Mouse (Mus musculus): ENCODE results near the gene Serpinf1.
"Not testable (repeated sequence)": the region's sequence is repeated elsewhere in the genome, so short reads cannot be mapped to it uniquely, and the experiment has no call there.

Serpinf1 gene

DNA sequence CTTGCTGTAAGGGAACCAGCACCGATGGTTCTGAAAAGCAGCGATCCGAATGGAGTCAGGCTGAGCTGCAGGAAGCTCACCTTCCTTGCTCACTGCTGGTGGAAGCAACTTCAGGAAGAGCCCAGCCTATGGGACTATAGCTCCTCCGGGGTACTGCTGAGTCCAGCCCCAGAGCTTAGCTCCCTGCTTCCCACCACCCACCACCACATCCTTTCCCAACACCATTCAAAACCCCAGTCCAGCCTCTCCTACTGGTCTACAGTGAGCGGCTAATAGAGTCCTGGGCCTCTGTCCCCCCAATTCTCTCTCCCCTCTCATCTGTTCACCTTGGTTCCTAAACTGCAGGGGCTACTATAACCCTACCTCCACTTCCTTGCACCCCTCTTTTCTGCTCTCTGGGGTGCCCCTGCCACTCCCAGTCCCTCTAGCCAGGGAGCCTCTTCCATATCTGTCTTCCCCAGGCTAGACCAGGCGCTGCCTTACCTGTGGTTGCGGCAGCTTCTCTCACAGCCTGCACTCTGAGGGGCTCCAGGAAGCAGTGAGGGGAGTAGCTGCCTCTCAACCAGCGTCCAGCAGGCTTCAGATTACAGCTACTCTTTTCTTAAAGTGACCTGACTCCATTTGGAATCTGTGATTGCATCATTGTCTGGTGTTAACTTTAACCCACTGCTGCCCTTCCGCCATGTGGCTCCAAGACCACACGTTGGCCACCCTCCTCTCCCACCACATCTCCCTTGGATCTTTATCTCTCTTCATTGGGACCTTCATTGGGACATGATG is at the start of gene Serpinf1:
TSS of gene Serpinf1 (minus strand) at position 689 of the 780 bp plus-strand sequence.
- no peak for DNase-seq (ENCODE audit: low read depth, low spot score)

DNA sequence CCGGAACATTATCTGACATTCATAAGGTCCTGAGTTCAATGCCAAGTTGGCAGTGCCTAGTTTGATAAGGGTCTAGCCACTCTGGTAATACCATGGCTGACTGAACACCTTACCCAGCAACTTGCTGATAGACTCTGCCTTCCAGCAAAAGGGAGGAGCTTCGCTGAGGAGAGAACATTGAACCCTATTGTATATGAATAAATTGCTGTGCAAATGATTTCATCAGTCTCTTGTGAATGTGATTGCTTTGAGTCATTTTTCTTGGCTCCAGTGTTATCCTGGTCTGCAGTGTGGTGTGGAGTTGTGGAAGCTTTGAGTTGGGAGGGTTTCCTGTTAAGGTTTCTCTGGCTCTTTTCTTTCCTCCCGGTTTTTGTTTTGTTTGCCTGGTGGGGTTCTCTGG is 48.2 kb upstream of the Serpinf1 start:
- DNase-seq (ENCODE audit: low read depth, low spot score): no peak

DNA sequence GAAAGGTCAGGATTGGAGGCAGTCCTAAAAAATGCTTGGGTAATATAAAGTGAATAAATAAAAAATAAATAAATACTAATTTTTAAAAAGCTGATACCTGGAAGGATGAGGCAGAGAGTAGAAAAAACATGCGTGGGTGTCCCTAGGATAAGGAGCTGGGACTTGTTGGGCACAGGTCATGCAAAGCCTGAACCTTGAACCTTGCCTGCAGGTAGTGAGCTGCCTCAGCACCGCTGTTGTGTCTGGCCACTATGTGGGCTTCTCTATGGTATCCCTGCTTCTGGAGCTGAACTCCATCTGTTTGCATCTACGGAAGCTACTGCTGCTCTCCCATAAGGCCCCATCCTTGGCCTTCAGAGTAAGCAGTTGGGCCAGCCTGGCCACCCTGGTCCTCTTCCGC is 46.8 kb upstream of the Serpinf1 start:
- no peak for DNase-seq (ENCODE audit: low read depth, low spot score)

DNA sequence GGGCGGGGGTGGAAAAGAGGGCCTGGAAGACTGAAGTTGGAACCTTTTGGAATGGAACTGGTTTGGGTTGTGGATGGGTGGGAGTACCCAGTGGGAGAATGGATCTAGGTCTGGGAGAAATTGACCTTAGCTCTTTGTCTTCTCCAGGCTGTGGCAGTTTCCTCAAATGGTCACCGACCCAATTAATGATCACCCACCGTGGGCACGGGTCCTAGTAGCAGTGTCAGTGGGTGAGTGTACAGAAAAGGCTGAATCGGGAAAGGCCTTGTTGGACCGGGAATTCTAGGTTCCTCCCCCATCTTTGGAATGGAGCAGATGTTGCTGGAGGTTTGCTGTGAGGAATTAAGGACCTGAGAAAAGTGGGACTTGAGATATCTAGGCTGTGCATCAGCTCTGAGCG is 45.9 kb upstream of the Serpinf1 start:
- no peak for DNase-seq (ENCODE audit: low read depth, low spot score)

DNA sequence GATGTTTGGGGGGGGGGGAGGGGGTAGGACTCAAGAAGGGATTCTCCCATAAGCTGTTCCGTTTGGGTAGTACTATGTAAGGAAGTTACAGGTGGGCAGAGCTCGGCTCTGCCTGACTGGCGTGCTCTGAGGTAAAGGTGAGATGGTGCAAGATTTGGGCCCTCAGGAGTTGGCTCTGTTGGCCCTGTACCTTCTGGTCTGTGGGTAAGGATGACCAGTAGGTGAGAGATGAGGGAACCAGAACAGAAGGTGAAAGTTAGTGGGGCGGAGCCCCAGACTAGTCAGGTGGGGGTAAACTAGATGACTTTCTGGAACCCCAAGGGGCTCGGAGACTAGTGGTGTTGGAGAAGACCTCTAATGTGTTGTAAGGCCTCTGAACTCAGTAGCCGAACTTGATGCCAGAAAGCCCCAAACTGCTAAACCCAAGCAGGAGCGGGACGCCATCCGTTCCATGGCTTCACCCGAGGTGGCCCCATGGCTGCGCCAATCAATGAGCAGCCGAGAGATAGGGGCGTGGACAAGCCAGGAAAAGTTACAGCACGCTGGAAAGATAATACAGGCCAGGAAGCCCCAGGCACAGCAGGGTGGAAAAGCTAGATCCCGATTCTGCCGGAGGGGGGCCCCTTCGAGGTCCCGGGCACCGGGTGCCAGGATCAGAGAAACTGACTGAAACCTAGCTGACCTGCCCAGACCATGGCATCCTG is 45.2 kb upstream of the Serpinf1 start:
- DNase-seq (ENCODE audit: low read depth, low spot score): peak; percentile 77

DNA sequence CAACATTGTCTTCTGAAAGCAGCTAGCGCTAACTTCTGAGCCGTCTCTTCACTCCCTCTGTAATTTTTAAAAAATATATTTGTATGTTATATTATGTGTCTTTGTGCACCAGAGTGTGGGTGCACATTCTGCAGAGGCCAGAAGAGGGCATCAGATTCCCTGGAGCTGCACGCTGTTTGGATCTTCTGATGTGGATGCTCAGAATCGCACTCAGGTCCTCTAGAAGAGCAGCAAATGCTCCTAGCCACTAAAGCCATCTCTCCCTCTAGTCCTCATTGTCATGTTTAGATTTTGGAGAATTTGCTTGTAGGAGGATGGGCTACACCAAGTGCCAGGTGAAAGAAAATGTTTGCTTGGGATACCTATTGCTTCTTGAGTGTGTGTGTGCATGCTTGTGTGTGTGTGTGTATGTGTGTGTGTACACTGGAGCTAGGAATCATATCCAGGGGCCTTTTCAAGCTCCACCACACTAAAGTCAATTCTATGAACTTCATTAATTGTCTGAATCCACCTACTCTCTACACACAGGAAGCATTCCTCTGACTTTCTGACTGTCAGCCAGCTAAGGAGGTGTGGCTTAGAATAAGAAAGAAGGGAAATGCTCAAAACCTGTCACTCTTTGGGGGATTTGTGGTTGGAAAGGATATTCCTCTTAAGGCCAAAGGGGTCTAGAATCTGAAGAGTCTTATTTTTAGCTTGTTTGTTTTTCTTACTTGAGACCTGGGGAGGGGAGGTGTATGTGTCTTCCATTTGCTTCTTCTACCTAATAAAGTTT is 44.4 kb upstream of the Serpinf1 start:
- DNase-seq (ENCODE audit: low read depth, low spot score): no peak

DNA sequence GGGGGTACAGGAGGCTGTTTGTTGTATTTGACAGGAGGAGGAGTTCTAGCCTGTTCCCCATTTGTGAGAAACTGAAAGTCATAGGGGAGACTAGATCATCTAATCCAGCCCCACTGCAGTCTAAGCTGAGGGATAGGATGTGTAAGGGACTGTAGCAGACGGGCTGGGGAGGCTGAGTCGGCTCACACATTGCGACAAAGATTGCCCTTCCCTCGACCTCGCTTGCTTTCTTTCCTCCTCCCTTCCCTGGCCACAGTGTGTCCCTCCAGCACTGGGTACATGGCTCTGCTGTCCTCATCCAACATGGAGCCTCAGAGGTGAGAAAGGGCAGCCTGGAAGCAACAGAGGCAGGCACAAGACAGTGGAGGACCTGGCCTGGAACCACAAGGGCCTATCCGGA is 42.5 kb upstream of the Serpinf1 start:
- DNase-seq (ENCODE audit: low read depth, low spot score): no peak

DNA sequence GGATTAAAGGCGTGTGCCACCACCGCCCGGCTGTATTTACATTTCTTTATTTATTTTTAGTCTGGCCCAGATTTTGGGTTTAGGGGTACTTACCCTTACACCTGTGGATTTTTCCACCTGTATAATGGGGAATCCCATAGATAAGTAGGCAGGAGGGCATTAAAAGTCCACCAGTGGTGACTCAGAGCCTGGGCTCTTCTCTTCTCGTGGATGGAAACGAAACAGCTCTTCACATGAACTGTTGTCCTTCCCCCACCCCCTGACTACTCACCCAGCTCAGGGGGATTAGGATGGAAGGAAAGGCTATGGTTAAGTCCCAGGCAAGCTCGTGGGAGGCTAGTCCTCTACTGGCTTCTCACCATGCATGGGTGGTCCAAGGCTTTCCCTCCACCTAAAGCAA is 41.9 kb upstream of the Serpinf1 start:
- DNase-seq (ENCODE audit: low read depth, low spot score): no peak

DNA sequence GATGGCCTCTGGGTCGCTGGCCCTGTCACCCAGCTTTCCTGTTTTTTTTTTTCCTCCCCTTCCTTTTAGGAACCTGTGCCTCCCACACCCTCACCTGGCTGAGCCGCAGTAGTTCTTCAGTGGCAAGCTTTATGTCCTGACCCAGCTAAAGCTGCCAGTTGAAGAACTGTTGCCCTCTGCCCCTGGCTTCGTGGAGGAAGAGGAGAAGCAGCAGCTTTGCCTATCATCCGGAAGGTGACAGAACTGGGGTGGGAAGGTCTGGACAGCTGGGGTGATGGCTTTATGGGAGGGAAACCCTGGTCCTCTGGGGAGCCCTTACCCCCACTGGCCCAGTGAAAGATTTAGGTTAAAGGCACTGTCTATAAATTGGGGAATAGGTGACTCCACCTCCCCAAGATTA is 41.1 kb upstream of the Serpinf1 start:
- DNase-seq (ENCODE audit: low read depth, low spot score): no peak

DNA sequence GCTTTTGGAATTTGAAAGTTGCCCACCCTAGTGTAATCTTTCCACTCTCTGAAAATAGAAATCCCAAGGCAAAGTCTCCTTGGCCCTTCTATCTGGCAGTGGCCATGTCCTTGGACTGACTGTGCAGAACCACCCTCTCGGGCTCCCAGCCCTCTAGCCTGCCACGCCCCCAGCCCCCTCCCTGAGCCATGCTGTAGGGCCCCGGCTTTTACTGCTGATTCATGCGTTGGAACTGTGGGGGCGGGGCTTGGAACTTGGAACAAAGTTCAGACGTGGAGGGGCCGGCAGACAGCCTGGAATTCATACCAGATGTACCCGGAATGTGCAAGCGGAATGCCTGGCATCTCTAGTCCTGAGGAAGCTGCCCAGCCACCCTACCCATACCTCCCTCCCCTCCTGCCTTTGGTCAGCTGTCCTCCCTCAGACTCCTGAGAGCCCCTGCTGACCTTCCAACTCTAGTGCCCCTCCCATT is 40.4 kb upstream of the Serpinf1 start:
- peak; percentile 91 for DNase-seq (ENCODE audit: low read depth, low spot score)

DNA sequence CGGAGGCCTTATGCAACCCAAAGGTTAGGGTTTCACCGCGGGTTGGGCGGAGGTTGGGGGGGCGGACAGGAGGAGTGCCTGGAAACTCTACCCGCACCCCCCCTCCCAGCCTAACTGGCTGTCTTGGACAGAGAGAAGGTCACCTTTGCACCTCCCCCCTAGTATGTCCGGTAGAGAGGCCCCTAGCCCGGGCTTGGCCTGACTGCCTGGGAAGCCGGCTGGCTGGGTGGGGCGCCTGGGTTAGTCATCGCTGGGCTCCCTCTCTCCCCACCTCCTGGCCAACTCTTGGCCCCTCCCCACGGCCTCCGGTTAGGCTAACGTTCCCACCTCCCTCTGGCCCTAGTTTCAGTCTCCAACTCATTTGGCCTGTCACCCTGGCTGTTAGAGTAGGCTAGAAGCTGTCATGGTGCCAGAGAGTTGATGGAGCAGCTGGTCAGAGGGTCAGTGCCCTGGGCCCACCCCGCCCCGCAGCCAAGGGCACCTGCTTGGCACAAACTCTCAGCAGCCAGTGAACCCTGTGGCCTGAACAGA is 39.8 kb upstream of the Serpinf1 start:
- peak; percentile 80 for DNase-seq (ENCODE audit: low read depth, low spot score)

DNA sequence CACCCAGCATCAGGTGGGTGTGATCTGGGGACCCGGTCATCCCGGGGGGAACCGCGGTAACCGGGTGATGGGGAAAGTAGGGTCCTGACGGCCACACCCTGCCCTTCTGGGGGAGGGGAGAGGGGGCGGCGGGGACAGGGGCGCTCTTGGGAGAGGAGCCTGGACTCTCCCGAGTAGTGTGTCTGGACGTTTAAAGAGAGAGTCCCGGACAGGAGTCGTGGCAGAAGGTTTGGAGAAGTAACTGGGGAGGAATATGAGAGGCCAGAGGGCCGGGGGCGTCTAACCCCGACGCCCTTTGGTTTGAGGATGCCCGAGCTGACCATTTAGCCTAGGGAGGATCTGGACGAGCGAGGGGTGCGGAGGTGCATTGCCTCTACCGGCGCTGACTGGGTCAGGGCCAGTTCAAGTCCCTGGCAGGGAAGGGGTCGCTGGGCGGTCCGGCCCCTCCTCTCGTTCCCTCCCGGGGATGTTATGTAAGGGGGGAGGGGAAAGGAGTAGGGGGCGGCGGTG is 39.3 kb upstream of the Serpinf1 start:
- DNase-seq (ENCODE audit: low read depth, low spot score): no peak

DNA sequence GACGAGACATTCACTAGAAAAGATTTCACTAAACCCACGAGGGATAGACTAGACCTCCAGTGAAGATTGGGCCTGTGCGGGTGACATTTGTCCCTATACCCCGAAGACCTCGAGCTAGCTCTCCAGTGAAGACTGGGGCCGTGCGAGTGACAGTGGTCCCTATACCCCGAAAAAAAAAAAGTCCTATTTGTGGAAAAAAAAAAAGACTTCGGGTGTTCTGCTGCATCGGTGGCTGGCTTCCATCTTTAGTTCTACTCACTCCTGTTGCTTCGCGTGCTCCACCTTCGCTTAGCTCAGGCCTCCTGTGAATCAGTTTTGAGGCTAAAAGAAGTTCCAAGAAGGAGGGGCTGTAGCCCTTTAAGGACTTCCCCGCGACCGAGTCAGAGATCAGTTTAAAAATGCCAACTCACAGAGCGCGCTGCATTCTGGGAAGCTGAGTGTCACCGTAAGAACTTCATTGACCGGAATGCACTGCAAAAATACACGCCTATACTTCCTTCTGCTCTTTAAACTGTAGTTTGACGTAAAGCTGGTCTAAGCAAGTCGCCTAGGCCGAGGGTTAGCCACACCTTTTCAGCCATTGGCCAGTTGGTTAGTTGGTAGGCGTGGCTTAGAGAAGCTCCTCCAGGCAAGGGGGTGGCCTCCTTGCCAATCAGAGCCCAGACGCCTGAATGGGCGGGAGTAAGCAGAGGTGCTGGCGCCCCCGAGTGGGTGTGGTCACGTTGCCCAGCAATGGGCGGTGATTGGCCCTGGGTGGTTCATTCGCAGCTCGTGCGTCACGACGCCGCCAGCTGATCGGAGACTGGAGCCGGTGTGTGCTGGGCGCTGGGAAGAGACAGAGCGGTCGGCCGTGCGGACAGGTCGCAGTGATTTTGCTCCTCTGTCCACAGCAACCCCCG is 38.6 kb upstream of the Serpinf1 start, which contains the start of gene Tlcd2:
TSS of gene Tlcd2 (plus strand) at position 872 of the 899 bp plus-strand sequence.
- DNase-seq (ENCODE audit: low read depth, low spot score): peak; percentile 100

DNA sequence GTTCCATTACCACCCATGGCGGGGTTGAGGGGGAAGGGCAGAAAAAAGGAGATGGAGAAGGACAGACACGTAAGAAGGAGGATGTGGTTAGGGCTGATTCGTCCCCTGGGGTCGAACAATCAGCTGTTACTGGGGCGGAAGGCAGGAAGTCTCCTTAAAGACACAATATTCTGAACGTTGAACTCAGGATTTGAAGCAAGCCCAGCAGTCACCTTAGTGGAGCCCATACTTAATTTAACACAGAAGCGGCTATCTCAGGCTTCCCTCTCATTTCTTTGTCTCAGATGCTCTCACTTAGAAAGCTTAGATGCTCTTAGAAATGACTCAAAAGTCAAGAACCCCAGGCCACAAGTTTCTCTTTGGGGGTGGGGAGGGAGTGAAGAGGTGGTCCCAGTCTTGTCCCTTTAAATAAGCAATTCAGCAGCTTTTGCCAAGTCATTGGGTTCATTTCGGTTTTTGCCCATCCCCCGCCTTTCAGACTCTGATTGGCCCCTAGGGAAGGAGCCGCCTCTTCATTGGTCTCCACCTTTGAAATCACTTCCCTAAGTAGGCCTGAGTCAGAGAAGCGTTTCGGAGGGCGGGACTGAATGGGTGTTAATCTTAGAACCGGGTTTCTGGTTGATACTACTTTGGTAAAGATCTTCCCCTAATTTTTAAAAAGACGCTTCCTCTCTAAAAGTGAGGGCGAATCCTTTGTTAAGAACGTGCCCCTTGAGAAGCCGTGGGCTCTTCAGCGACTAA is 37.8 kb upstream of the Serpinf1 start:
- DNase-seq (ENCODE audit: low read depth, low spot score): peak; percentile 97

DNA sequence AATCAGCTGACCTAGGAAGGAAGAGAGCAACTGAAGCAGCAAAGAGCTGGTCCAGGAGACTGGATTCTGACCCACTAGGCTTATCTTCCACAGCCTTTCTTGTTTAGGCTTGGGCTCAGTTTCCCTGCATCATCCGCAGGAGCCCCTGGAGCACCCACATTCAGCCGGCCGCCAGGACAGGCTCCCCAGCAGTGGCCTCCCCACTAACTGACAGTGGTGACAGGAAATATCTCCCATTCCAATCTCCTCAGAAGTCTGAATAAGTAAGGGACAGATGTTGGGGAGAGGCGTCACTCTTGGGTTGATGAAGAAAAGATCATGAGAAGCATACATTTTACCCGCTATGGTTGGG is 37.2 kb upstream of the Serpinf1 start:
- no peak for DNase-seq (ENCODE audit: low read depth, low spot score)

DNA sequence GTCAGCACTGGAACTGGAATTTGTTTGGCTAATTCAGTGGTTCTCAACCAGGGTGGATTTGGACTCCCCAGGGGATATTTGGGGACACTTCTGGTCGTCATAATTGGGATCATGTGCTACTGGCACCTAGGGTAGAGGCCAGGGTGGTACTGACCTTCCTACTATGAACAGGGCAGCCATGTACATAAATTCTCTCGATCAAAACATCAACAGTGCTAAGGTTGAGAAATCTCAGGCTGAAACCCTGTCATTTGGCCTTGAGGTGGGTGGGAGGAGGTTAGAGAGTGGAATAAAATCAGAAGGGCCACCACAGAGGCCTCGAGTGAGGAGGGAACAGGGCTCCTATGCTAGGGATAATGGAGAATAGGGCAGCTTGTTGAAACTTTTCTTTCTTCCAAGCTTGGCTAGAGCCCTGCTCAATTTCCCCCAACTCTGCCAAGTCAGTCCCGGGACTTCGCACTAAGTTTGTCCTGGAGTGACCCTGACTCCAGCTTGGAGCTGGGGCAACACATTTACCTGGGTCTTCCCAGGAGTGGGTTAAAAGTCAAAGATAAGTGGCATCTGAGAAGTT is 36.7 kb upstream of the Serpinf1 start:
- DNase-seq (ENCODE audit: low read depth, low spot score): no peak

DNA sequence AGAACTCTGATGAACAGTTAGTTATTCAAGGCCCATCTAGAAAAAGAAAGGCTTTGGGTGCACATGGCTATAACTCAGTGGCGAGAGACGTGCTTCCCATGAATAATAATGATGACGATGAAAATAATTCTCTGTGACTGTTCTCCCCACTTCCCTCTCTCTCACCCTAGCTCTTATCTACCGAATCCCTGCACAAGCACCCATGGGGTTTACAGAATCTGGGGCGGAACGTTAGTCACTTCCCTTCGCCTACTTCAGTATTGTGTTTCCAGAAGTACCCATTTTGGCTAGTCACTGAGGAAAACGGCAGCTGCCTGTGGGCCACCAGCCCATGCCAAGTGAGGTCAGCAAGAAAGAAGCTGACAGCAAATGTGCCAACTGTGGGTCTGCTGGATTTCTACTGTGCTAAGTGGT is 36.1 kb upstream of the Serpinf1 start:
- DNase-seq (ENCODE audit: low read depth, low spot score): no peak

DNA sequence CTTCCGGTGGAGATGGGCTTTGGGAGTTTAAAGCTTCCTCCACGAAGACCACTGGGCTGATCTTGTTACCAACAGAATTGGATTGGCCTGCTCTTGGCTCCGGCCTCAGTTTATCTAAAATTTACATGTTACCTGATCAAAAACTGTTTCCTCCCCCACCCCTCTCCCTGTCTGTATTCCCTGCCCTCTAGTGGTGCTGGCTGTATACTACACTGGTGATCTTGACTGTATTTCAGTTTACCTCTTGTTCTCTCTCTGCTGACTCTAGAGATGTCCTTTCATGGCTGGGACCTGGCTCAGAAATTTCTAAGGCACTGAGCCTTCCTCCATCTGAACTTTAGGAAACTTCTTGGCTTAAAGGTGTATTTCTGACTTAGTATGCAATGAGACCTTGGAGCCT is 35.7 kb upstream of the Serpinf1 start:
- peak; percentile 77 for DNase-seq (ENCODE audit: low read depth, low spot score)

DNA sequence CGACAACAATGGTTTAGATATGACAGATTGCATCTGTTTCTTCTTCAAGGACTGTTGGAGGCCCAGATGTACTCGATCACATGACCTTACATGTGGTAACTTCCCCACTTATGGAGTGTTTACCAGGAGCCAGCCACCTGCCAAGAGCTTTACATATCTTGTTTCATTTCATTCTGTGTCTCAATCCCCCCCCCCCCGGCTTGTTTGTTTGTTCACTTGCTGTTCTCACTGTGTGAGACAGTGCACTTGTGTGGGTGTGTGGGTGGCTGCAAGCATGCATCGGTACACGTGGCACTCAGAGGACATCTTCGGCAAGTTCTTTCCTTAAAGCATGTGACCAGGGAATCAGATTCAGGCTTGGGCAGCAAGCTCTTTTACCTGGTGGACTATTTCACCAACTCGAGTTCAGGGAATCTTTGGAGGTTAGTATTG is 34.0 kb upstream of the Serpinf1 start:
- DNase-seq (ENCODE audit: low read depth, low spot score): no peak

DNA sequence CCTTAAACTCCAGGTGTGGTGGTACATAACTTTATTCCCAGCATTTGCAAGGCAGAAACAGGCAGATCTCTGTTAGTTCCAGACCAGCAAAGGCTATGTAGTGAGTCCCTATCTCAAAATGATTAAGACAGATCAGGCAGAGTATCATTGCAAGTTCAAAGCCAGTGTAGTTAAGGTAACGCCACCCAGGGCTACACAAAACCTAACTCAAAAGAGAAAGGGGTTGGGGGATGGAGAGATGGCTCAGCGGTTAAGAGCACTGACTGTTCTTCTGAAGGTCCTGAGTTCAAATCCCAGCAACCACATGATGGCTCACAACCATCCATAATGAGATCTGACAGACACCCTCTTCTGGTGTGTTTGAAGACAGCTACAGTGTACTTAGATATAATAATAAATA is 33.5 kb upstream of the Serpinf1 start:
- DNase-seq (ENCODE audit: low read depth, low spot score): not testable (repeated sequence)

All from ES-CJ7 (cell line).